ENCODE assay signal across 23 mouse cellular contexts in genomic region chr19:10751607-10752006, GRCm38 (mm10). TPM values are rescaled to one million over a fixed set of nuclear protein-coding genes. Genes with fewer than 3 reads are reported as not detected.
A peak's percentile ranks its signal among the peaks of the same experiment; 100 is the strongest.
DNase-seq lines count a peak whose midpoint lies in the region; ATAC-seq lines count a peak whose summit lies in the region.
"Had no signal": no experiment of that assay in that cellular context is flagged by ENCODE, and none has a peak within 500 bp of the region (broad histone marks: within the 10 kb centered on the region; RNA-seq: fewer than 3 reads in every experiment).

No protein-coding gene starts in this region.

- H3K27ac ChIP-seq in midbrain, embryonic 11.5 days (ENCODE audit: low read depth, low read length) = no peak overlapping the region
- no peak overlapping the region for H3K27ac ChIP-seq in midbrain, embryonic 15.5 days
- H3K27ac ChIP-seq: embryonic facial prominence, embryonic 10.5 days; forebrain, embryonic 13.5 days; gastrocnemius, adult 2 months; heart, embryonic 13.5 days; hindbrain, embryonic 15.5 days had no signal

- H3K36me3 ChIP-seq in midbrain, embryonic 11.5 days (ENCODE audit: control insufficient read depth, insufficient read depth, low read length) = no peaks in the 10 kb centered on the region
- no peaks in the 10 kb centered on the region for H3K36me3 ChIP-seq in midbrain, embryonic 15.5 days (replicated peaks)
- H3K36me3 ChIP-seq: embryonic facial prominence, embryonic 10.5 days; heart, embryonic 13.5 days; hindbrain, embryonic 15.5 days had no signal

- no peak for ATAC-seq in midbrain, embryonic 11.5 days (ENCODE audit: low FRiP score)
- no peak for ATAC-seq in midbrain, embryonic 15.5 days (replicated peaks)
- ATAC-seq in activated CD4-positive, CD25-positive, alpha-beta regulatory T cell, adult 4 months = peak; percentile 21
- ATAC-seq: forebrain, embryonic 13.5 days; forebrain, postnatal 0 days had no signal

- 85% methylated on average over 1 of the region's 1 CpGs for WGBS in midbrain, embryonic 11.5 days
- WGBS in midbrain, embryonic 15.5 days = 81% methylated on average over 1 of the region's 1 CpGs

- H3K27me3 ChIP-seq in midbrain, embryonic 11.5 days (ENCODE audit: control insufficient read depth, insufficient read depth, low read length) = no peaks in the 10 kb centered on the region
- H3K27me3 ChIP-seq in midbrain, embryonic 15.5 days (replicated peaks) = no peaks in the 10 kb centered on the region
- H3K27me3 ChIP-seq: forebrain, embryonic 13.5 days; heart, embryonic 13.5 days; hindbrain, embryonic 15.5 days had no signal

- H3K9ac ChIP-seq in midbrain, embryonic 11.5 days (ENCODE audit: low read length) = no peak overlapping the region
- no peak overlapping the region for H3K9ac ChIP-seq in midbrain, embryonic 15.5 days
- H3K9ac ChIP-seq: forebrain, embryonic 13.5 days; forebrain, postnatal 0 days; heart, embryonic 13.5 days; hindbrain, embryonic 15.5 days had no signal

- no peak overlapping the region for H3K4me3 ChIP-seq in midbrain, embryonic 11.5 days (ENCODE audit: low read depth, low read length)
- no peak overlapping the region for H3K4me3 ChIP-seq in midbrain, embryonic 15.5 days
- H3K4me3 ChIP-seq: embryonic facial prominence, embryonic 10.5 days; forebrain, embryonic 13.5 days; gastrocnemius, adult 2 months; heart, embryonic 13.5 days; hindbrain, embryonic 15.5 days had no signal

- H3K9me3 ChIP-seq in midbrain, embryonic 11.5 days (ENCODE audit: control insufficient read depth, low read length) = no peaks in the 10 kb centered on the region
- H3K9me3 ChIP-seq in midbrain, embryonic 15.5 days = no peaks in the 10 kb centered on the region
- H3K9me3 ChIP-seq: embryonic facial prominence, embryonic 10.5 days; forebrain, embryonic 13.5 days; heart, embryonic 13.5 days; hindbrain, embryonic 15.5 days had no signal

- peak; percentile 31 for DNase-seq in midbrain, embryonic 11.5 days (ENCODE audit: low spot score, missing footprints)
- DNase-seq in thymus, postnatal 0 days (ENCODE audit: low spot score) = peak; percentile 84
- DNase-seq in thymus, postnatal 4 days = peak; percentile 55
- DNase-seq in retina, embryonic 14.5 days (ENCODE audit: low spot score) = no peak
- DNase-seq in lung, postnatal 36 days = no peak
- DNase-seq in kidney, postnatal 4 days = no peak
- DNase-seq: adrenal gland, postnatal 10 days; B cell, adult 2 months; cerebellum, adult 11 months; cerebellum, adult 9-10 months; cerebellum, postnatal 36 days; forebrain, postnatal 0 days; gastrocnemius, adult 2 months; gastrocnemius, postnatal 25 days; heart, adult 11 months; heart, postnatal 36 days had no signal

- H3K4me1 ChIP-seq in midbrain, embryonic 11.5 days (ENCODE audit: control insufficient read depth, insufficient read depth, low read length) = no peaks in the 10 kb centered on the region; the same call in 1 of the 2 replicates
- H3K4me1 ChIP-seq in midbrain, embryonic 15.5 days = peaks cover 5% of the 10 kb centered on the region; the same call in 1 of the 2 replicates
- H3K4me1 ChIP-seq: embryonic facial prominence, embryonic 10.5 days; forebrain, embryonic 13.5 days; heart, embryonic 13.5 days; hindbrain, embryonic 15.5 days had no signal

- H3K4me2 ChIP-seq in midbrain, embryonic 11.5 days = no peak overlapping the region
- H3K4me2 ChIP-seq in midbrain, embryonic 15.5 days = no peak overlapping the region
- H3K4me2 ChIP-seq: forebrain, embryonic 13.5 days; heart, embryonic 13.5 days; hindbrain, embryonic 15.5 days had no signal

RNA-seq across cellular contexts. Expression of gene Cd5, which starts 12.8 kb away (rescaled TPM):
- polyA plus RNA-seq in midbrain, embryonic 11.5 days (2014; fragmentation: Nextera tagmentation; extraction: Ambion mirVana) = 0.08 and 0.22 TPM in 2 replicates
- 0.52 and 0.86 TPM in 2 replicates for polyA plus RNA-seq in midbrain, embryonic 15.5 days (2015; fragmentation: Nextera tagmentation; extraction: Ambion mirVana)
- polyA plus RNA-seq in activated CD4-positive, CD25-positive, alpha-beta regulatory T cell, adult 4 months (2017; shearing (Covaris generic)) = 100 to 1,000 TPM; 406 to 482 TPM
- polyA plus RNA-seq in thymus, postnatal 0 days (2015; fragmentation: Nextera tagmentation; extraction: Ambion mirVana) = 116 and 132 TPM in 2 replicates
- polyA plus RNA-seq: forebrain, embryonic 13.5 days; hindbrain, embryonic 11.5 days had no signal

Comparison
In these comparisons a context has a peak if more than half of its experiments do, and no peak if none do; other contexts are left out.
1. DNase-seq: peak in midbrain, embryonic 11.5 days (single experiment), thymus, postnatal 0 days (single experiment) and thymus, postnatal 4 days (single experiment); none in retina, embryonic 14.5 days (single experiment), lung, postnatal 36 days (single experiment) and kidney, postnatal 4 days (0 of 2).
2. RNA of gene Cd5, which starts 12.8 kb away (polyA plus RNA-seq): 406 to 482 TPM in activated CD4-positive, CD25-positive, alpha-beta regulatory T cell, adult 4 months and 116 to 132 TPM in thymus, postnatal 0 days; 0.52 to 0.86 TPM in midbrain, embryonic 15.5 days and 0.08 to 0.22 TPM in midbrain, embryonic 11.5 days; every median in the first group is over 10 times any median in the second.